Mouse (Mus musculus) hindbrain, embryonic 10.5 days (tissue): ENCODE measurements around the gene Il4i1. TPM values are rescaled to one million over a fixed set of nuclear protein-coding genes. Genes with fewer than 3 reads are reported as not detected.

Source experiments
- DNase-seq: peaks from one replicate; pipeline ENCODE4 v3.0.0-alpha.2; 2017; ENCODE audit warnings: low spot score
- H3K27ac ChIP-seq: fragments of 300-500 bp; sonication (generic); 2 replicates; pipeline ENCODE4 v1.5.1; 2016; ENCODE audit warnings: mild to moderate bottlenecking, moderate library complexity
- H3K27me3 ChIP-seq: fragments of 300-500 bp; sonication (generic); 2 replicates; pipeline ENCODE4 v1.6.1; 2016; ENCODE audit warnings: mild to moderate bottlenecking; ENCODE audit not compliant: poor library complexity, insufficient read depth, severe bottlenecking
- H3K36me3 ChIP-seq: fragments of 300-500 bp; sonication (generic); 2 replicates; pipeline ENCODE4 v1.6.1; 2016; ENCODE audit warnings: mild to moderate bottlenecking, moderate library complexity
- H3K4me1 ChIP-seq: fragments of 300-500 bp; sonication (generic); replicated peaks from 2 replicates; pipeline ENCODE4 v1.6.1; 2016; ENCODE audit warnings: mild to moderate bottlenecking
- H3K4me3 ChIP-seq: fragments of 300-500 bp; sonication (generic); 2 replicates; pipeline ENCODE4 v1.5.1; 2016; ENCODE audit warnings: mild to moderate bottlenecking, moderate library complexity
- H3K9me3 ChIP-seq: fragments of 300-500 bp; sonication (generic); 2 replicates; pipeline ENCODE4 v1.6.1; 2016; ENCODE audit warnings: mild to moderate bottlenecking, moderate library complexity
- WGBS: fragments of 180-500 bp; shearing (Covaris S2); methylation state at CpG from one replicate; pipeline ENCODE4 v1.1.7; 2016; 5-methylcytosine and 5-hydroxymethylcytosine counted together
- polyA plus RNA-seq: library from polyadenylated mRNA; unstranded; fragments of >200 nt; fragmentation: Nextera tagmentation; extraction: Ambion mirVana; gene quantifications from 2 replicates; pipeline ENCODE4 v1.2.1, GENCODE M21; 2016

Gene Il4i1
- polyA plus RNA-seq, 1 experiment from 2014 or later, result 1.9 TPM

GRCm38 (mm10) chr7:44853065-44853464, 36.9 kb downstream of the Il4i1 start:
- Histone ChIP-seq H3K27ac (no peak overlapping the region; the same call in 1 of the 2 replicates), H3K4me1 (peaks cover 83% of the 10 kb centered on the region), H3K27me3 (no peaks in the 10 kb centered on the region), H3K36me3 (peaks cover 27% of the 10 kb centered on the region), H3K4me3 (peak overlapping the region; percentile 58), H3K9me3 (no peaks in the 10 kb centered on the region)
- WGBS, result 92% methylated on average over 2 of the region's 2 CpGs
- DNase-seq, result no peak

DNA sequence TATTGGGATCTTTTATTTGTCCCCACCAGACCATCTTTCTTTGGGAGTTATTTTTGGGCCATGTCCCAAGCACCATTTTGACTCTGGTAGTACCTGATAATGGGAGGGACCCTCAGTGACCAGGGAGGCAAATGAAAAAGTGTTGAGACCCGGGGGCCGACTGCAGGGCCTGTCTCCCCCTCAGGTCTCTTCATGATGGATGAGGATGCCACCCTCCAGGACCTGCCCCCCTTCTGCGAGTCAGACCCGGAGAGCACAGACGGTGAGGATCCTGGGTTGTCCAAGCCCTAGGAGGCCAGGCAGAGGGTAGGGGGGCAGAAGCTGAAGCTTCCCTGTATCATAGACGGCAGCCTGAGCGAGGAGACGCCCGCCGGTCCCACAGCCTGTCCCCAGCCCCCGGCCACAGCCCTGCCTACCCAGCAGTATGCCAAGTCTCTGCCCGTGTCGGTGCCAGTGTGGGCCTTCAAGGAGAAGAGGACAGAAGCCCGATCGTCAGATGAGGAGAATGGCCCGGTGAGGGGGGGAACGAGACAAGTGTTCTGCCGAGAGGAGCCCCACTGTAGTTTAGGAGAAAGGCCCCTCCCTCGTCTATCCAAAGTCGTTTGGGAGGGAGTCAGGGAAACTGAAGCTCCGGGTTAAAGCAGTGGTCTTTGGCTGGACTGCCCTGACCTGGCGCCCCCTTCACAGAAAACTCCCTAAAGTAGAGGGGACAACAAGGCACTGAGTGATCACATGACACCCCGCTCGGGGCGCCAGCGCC, 37.6 kb downstream of the Il4i1 start:
- Histone ChIP-seq H3K4me1 (peaks cover 86% of the 10 kb centered on the region), H3K27me3 (no peaks in the 10 kb centered on the region), H3K27ac (peak overlapping the region; percentile 87), H3K9me3 (no peaks in the 10 kb centered on the region), H3K36me3 (peaks cover 27% of the 10 kb centered on the region), H3K4me3 (peak overlapping the region; percentile 58)
- 35% methylated on average over 26 of the region's 26 CpGs for WGBS
- DNase-seq, result no peak

DNA sequence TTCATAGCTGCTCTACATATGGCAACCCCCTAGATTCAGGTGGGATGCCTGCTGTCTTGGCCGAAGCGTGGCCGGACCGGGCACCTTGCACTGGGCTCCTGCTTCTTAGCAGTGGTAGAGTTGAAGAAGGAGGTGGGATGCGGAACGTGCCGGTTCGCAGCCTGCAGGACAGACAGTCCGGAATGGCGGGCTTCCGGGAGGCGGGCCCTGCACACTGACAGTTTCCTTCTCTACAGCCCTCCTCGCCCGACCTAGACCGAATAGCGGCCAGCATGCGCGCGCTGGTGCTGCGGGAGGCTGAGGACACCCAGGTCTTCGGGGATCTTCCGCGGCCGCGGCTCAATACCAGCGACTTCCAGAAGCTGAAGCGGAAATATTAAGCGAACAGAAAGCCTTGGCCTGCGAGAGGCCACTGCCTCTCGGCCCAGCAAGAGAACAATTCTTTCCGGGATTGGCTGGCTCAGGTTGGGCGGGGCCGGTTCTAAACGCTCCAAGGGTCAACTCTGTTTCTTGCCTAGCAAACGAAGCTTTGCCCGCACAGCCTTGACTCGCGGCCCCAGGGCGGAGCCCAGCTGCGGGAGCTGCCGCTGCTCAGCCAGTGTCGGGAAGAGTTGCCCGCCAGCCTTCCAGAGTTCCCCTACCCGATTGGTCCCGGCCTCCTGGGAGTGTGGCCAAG, 38.3 kb downstream of the Il4i1 start:
- 1% methylated on average over 45 of the region's 45 CpGs for WGBS
- Histone ChIP-seq H3K4me1 (peaks cover 85% of the 10 kb centered on the region), H3K27ac (peak overlapping the region; percentile 87)

GRCm38 (mm10) chr7:44855036-44855435, 38.8 kb downstream of the Il4i1 start:
- DNase-seq, result no peak
- WGBS, result 42% methylated on average over 10 of the region's 10 CpGs
- H3K9me3 ChIP-seq, result no peaks in the 10 kb centered on the region
- peak overlapping the region; percentile 58 for H3K4me3 ChIP-seq
- H3K27ac ChIP-seq, result peak overlapping the region; percentile 87
- H3K27me3 ChIP-seq, result no peaks in the 10 kb centered on the region
- peaks cover 90% of the 10 kb centered on the region for H3K4me1 ChIP-seq
- H3K36me3 ChIP-seq, result peaks cover 37% of the 10 kb centered on the region

More for the DNA sequence above, 38.3 kb downstream of the Il4i1 start:
- peak; percentile 84 for DNase-seq
- H3K4me3 ChIP-seq, result peak overlapping the region; percentile 58
- no peaks in the 10 kb centered on the region for H3K9me3 ChIP-seq
- H3K36me3 ChIP-seq, result peaks cover 31% of the 10 kb centered on the region
- no peaks in the 10 kb centered on the region for H3K27me3 ChIP-seq

GRCm38 (mm10) chr7:44856265-44856916, 40.2 kb downstream of the Il4i1 start:
- Histone ChIP-seq H3K27me3 (no peaks in the 10 kb centered on the region), H3K4me1 (peaks cover 90% of the 10 kb centered on the region), H3K9me3 (no peaks in the 10 kb centered on the region), H3K27ac (peak overlapping the region; percentile 95), H3K4me3 (peak overlapping the region; percentile 91), H3K36me3 (peaks cover 47% of the 10 kb centered on the region)
- DNase-seq, result no peak
- 66% methylated on average over 9 of the region's 9 CpGs for WGBS

- under 1% methylated on average over 32 of the region's 32 CpGs for WGBS
- H3K9me3 ChIP-seq, result no peaks in the 10 kb centered on the region
- DNase-seq, result peak; percentile 91
- H3K36me3 ChIP-seq, result peaks cover 47% of the 10 kb centered on the region
- H3K27ac ChIP-seq, result peak within 1 kb of the TSS; percentile 95
- no peaks in the 10 kb centered on the region for H3K27me3 ChIP-seq
- H3K4me1 ChIP-seq, result peaks cover 85% of the 10 kb centered on the region
- peak within 1 kb of the TSS; percentile 91 for H3K4me3 ChIP-seq
Observed at GRCm38 (mm10) chr7:44857042-44857552, 40.9 kb downstream of the Il4i1 start, which contains the start of gene Pnkp. TSS of gene Pnkp (plus strand) at chr7:44857139.

GRCm38 (mm10) chr7:44857905-44858304, 41.7 kb downstream of the Il4i1 start:
- H3K9me3 ChIP-seq, result no peaks in the 10 kb centered on the region
- H3K36me3 ChIP-seq, result peaks cover 47% of the 10 kb centered on the region
- WGBS, result 28% methylated on average over 8 of the region's 8 CpGs
- H3K27me3 ChIP-seq, result no peaks in the 10 kb centered on the region
- H3K4me1 ChIP-seq, result peaks cover 80% of the 10 kb centered on the region
- DNase-seq, result no peak
- H3K27ac ChIP-seq, result peak overlapping the region; percentile 95
- peak overlapping the region; percentile 91 for H3K4me3 ChIP-seq

DNA sequence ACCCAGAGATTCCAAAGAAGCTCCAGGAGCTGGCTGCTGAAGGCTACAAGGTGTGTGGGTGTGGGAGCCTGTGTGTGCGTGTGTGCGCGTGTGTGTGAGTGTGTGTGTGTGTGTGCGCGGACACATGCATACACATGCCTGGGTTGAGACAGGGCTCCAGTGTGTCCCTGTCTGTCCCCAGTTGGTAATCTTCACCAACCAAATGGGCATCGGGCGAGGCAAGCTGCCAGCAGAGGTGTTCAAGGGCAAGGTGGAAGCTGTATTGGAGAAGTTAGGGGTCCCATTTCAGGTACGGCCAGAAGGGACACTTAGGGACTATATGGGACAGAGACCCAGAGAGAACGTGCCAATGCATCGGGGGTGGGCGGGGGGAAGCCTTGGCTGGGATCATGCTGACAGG, 43.7 kb downstream of the Il4i1 start:
- Histone ChIP-seq H3K9me3 (no peaks in the 10 kb centered on the region), H3K4me1 (peaks cover 64% of the 10 kb centered on the region), H3K4me3 (peak overlapping the region; percentile 29; the same call in 1 of the 2 replicates), H3K27ac (no peak overlapping the region), H3K36me3 (peaks cover 58% of the 10 kb centered on the region), H3K27me3 (no peaks in the 10 kb centered on the region)
- WGBS, result 92% methylated on average over 11 of the region's 11 CpGs
- DNase-seq, result no peak

- peak; percentile 83 for DNase-seq
- Histone ChIP-seq H3K4me1 (peaks cover 63% of the 10 kb centered on the region), H3K27ac (peak overlapping the region; percentile 50), H3K4me3 (peak overlapping the region; percentile 29), H3K27me3 (no peaks in the 10 kb centered on the region), H3K9me3 (no peaks in the 10 kb centered on the region), H3K36me3 (peaks cover 67% of the 10 kb centered on the region)
- WGBS, result 62% methylated on average over 22 of the region's 22 CpGs
Observed at GRCm38 (mm10) chr7:44860576-44861428, 44.6 kb downstream of the Il4i1 start.

DNA sequence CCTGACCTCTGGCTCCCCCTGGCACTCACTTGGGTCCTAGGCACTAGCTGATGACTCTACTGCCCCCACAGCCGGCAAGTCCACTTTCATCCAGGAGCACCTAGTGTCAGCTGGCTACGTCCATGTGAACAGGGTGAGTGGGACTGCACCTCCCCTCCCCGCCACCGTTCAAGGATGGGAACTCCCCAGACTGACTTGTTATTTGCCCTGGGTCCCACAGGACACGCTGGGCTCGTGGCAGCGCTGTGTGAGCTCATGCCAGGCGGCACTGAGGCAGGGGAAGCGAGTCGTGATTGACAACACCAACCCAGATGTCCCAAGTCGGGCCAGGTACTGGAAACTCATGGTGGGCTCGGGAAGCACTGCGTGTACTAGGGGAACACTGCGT, 45.2 kb downstream of the Il4i1 start:
- no peak for DNase-seq
- 89% methylated on average over 14 of the region's 14 CpGs for WGBS
- H3K27ac ChIP-seq, result peak overlapping the region; percentile 50; the same call in 1 of the 2 replicates
- peaks cover 73% of the 10 kb centered on the region for H3K36me3 ChIP-seq
- no peaks in the 10 kb centered on the region for H3K9me3 ChIP-seq
- H3K4me3 ChIP-seq, result 0 out of 2 replicates have a peak overlapping the region, but pooled peaks have one; percentile 29
- H3K4me1 ChIP-seq, result peaks cover 63% of the 10 kb centered on the region
- no peaks in the 10 kb centered on the region for H3K27me3 ChIP-seq

DNA sequence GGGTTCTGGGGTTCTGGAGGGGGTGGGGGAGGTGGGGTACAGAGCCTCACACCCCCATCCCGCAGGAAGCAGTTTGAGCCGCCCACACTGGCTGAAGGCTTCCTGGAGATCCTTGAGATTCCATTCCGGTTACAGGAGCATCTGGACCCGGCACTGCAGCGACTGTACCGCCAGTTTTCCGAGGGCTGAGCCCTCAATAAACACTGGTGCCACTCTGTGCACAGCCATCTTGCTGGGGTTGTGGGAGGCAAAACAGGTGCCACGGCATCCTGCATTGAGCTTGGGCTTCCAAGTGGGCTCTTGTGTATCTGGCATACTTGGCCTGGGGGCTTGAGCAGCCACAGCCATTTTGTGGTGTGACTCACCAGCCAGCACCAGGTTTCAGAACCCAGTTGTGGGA, 46.2 kb downstream of the Il4i1 start:
- DNase-seq, result no peak
- peaks cover 63% of the 10 kb centered on the region for H3K4me1 ChIP-seq
- H3K9me3 ChIP-seq, result no peaks in the 10 kb centered on the region
- no peaks in the 10 kb centered on the region for H3K27me3 ChIP-seq
- 92% methylated on average over 8 of the region's 8 CpGs for WGBS
- no peak overlapping the region for H3K27ac ChIP-seq
- H3K4me3 ChIP-seq, result no peak overlapping the region
- H3K36me3 ChIP-seq, result peaks cover 83% of the 10 kb centered on the region

GRCm38 (mm10) chr7:44863210-44863609, 47.0 kb downstream of the Il4i1 start:
- 93% methylated on average over 14 of the region's 14 CpGs for WGBS
- Histone ChIP-seq H3K9me3 (no peaks in the 10 kb centered on the region), H3K4me1 (peaks cover 63% of the 10 kb centered on the region), H3K27me3 (no peaks in the 10 kb centered on the region), H3K36me3 (peaks cover 90% of the 10 kb centered on the region), H3K4me3 (peak overlapping the region; percentile 20; the same call in 1 of the 2 replicates), H3K27ac (no peak overlapping the region)
- no peak for DNase-seq
